Mouse (Mus musculus) forebrain, embryonic 14.5 days (tissue): ENCODE measurements around the gene Pomc. TPM values are rescaled to one million over a fixed set of nuclear protein-coding genes. Genes with fewer than 3 reads are reported as not detected.

ENCODE experiments used
- ATAC-seq: fragments of 200-750 bp; cut with Nextera tagmentation; 2 replicates; pipeline ENCODE4 v1.8.0; 2017; ENCODE audit warnings: mild to moderate bottlenecking, moderate library complexity
- DNase-seq: peaks from one replicate; pipeline ENCODE4 v3.0.0-alpha.2; 2015; ENCODE audit warnings: low spot score
- H3K27ac ChIP-seq: fragments of 300-500 bp; sonication (generic); 2 replicates; pipeline ENCODE4 v1.5.1; 2014; ENCODE audit warnings: low read depth, mild to moderate bottlenecking, control low read depth, low read length, moderate library complexity
- H3K27me3 ChIP-seq: fragments of 300-500 bp; sonication (generic); replicated peaks from 2 replicates; pipeline ENCODE4 v1.6.1; 2014; ENCODE audit warnings: low read length, control low read depth, mixed read lengths; ENCODE audit not compliant: control insufficient read depth, insufficient read depth
- H3K36me3 ChIP-seq: fragments of 300-500 bp; sonication (generic); 2 replicates; pipeline ENCODE4 v1.6.1; 2014; ENCODE audit warnings: low read length, control low read depth; ENCODE audit not compliant: control insufficient read depth, insufficient read depth
- H3K4me1 ChIP-seq: fragments of 300-500 bp; sonication (generic); 2 replicates; pipeline ENCODE4 v1.6.1; 2014; ENCODE audit warnings: antibody characterized with exemption, low read length, control low read depth; ENCODE audit not compliant: control insufficient read depth, insufficient read depth
- H3K4me2 ChIP-seq: fragments of 300-500 bp; sonication (generic); 2 replicates; pipeline ENCODE4 v1.6.1; 2014; ENCODE audit warnings: mild to moderate bottlenecking, control low read depth, low read length
- H3K4me3 ChIP-seq: fragments of 300-500 bp; sonication (generic); 2 replicates; pipeline ENCODE4 v1.5.1; 2014; ENCODE audit warnings: low read depth, low read length, control low read depth
- H3K9ac ChIP-seq: fragments of 300-500 bp; sonication (generic); 2 replicates; pipeline ENCODE4 v1.6.1; 2014; ENCODE audit warnings: mild to moderate bottlenecking, low read length, control low read depth, moderate library complexity
- H3K9me3 ChIP-seq: fragments of 300-500 bp; sonication (generic); replicated peaks from 2 replicates; pipeline ENCODE4 v1.6.1; 2016; ENCODE audit warnings: low read length, control low read depth, mixed read lengths; ENCODE audit not compliant: control insufficient read depth
- WGBS: fragments of 180-500 bp; shearing (Covaris S2); extraction: QIAGEN DNeasy Blood & Tissue Kit; methylation state at CpG from one replicate; pipeline ENCODE4 v1.1.7; 2014; 5-methylcytosine and 5-hydroxymethylcytosine counted together
- polyA plus RNA-seq: library from polyadenylated mRNA; unstranded; fragments of >200 nt; fragmentation: Nextera tagmentation; extraction: Ambion mirVana; gene quantifications from 2 replicates; pipeline ENCODE4 v1.2.1, GENCODE M21; 2014

Pomc gene
- polyA plus RNA-seq, 1 experiment from 2014 or later = 12.9 TPM

DNA sequence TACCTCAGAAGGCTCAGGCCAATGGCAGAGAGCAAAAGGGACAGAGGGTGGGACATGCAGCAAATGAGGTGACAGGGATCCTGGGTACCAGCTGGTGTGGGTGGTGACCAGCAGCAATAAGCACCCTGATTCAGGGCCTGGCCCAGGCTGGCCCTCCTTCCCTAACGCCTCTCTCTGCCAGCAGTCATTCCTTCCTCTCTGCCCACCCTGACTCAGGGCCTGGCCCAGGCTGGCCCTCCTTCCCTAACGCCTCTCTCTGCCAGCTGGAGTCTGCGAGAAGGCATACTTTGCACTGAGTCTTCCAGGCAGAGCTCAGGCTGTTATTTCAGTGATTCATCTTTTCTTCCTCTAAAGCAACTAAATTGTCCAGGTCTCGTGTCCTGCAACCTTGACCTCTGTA is 52.4 kb downstream of the Pomc start:
- Histone ChIP-seq H3K36me3 (no peaks in the 10 kb centered on the region), H3K27ac (peak overlapping the region; percentile 48; the same call in 1 of the 2 replicates), H3K9ac (no peak overlapping the region), H3K4me1 (peaks cover 5% of the 10 kb centered on the region; the same call in 1 of the 2 replicates), H3K4me2 (no peak overlapping the region), H3K27me3 (no peaks in the 10 kb centered on the region), H3K4me3 (no peak overlapping the region), H3K9me3 (no peaks in the 10 kb centered on the region)
- 40% methylated on average over 4 of the region's 4 CpGs for WGBS
- ATAC-seq (peak; percentile 46), DNase-seq (peak; percentile 31)

DNA sequence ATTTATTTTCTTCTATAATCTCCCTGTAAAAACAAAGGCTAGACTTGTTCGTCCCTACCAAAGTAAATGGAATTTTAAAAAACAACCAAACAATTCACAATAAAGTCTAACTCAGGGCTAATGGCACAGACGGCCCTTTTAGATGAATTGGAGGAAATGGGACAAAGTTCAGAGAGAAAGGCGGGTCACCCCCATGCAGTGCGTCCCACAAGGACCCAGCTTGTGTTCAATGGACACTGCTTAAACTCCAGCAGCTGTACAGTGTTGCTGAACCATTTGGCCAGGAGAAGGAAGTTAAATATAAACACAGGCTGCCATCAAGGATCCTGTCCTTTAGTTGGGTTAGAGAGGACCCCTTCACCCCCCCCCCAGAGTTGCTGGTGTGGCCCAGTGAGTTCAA is 53.0 kb downstream of the Pomc start:
- H3K9ac ChIP-seq = no peak overlapping the region
- no peak; the same call in 1 of the 2 replicates for ATAC-seq
- H3K9me3 ChIP-seq = no peaks in the 10 kb centered on the region
- H3K27ac ChIP-seq = no peak overlapping the region
- 27% methylated on average over 4 of the region's 4 CpGs for WGBS
- H3K4me3 ChIP-seq = no peak overlapping the region
- H3K27me3 ChIP-seq = no peaks in the 10 kb centered on the region
- no peak overlapping the region for H3K4me2 ChIP-seq
- H3K36me3 ChIP-seq = no peaks in the 10 kb centered on the region
- no peak for DNase-seq
- H3K4me1 ChIP-seq = peaks cover 5% of the 10 kb centered on the region; the same call in 1 of the 2 replicates

DNA sequence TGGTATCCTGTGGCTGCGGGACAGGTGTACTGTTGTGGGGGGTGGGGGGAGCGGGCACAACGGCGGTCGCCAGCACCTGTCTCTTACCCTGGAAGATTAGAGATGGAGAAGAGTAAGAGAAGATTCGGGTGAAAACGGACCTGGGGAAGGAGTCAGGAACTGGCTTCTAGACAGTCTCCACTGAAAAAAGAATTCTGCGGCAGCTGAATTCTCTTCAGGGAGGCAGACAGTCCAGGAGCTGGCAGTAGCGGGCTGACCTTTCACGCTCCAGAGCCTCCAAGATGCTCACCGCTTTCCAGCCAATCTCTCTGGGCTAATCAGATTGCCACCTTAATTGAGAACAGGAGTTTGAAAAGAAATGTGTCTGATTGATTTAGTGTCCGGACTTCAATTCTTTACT is 54.0 kb downstream of the Pomc start:
- WGBS = 41% methylated on average over 12 of the region's 12 CpGs
- Histone ChIP-seq H3K4me3 (no peak overlapping the region), H3K9me3 (no peaks in the 10 kb centered on the region), H3K36me3 (no peaks in the 10 kb centered on the region), H3K9ac (no peak overlapping the region), H3K4me1 (peaks cover 5% of the 10 kb centered on the region; the same call in 1 of the 2 replicates), H3K4me2 (no peak overlapping the region), H3K27ac (no peak overlapping the region; the same call in 1 of the 2 replicates), H3K27me3 (no peaks in the 10 kb centered on the region)
- DNase-seq (peak; percentile 3), ATAC-seq (no peak)

Other genes with a start within 250 kb of the Pomc start
- gene Dnmt3a, start 148.9 kb upstream of the Pomc start, polyA plus RNA-seq = 28.0 and 32.0 TPM in 2 replicates
- gene Efr3b, start 84.0 kb downstream of the Pomc start, polyA plus RNA-seq = 16.9 and 20.6 TPM in 2 replicates
- gene Dnajc27, start 127.6 kb downstream of the Pomc start, polyA plus RNA-seq = 8.7 and 10.2 TPM in 2 replicates
- gene Adcy3, start 178.2 kb downstream of the Pomc start, polyA plus RNA-seq = 5.3 and 6.5 TPM in 2 replicates